Mouse (Mus musculus) forebrain, embryonic 12.5 days (tissue): ENCODE data around the gene Dock4. TPM values are rescaled to one million over a fixed set of nuclear protein-coding genes. Genes with fewer than 3 reads are reported as not detected.

Experiments used
- ATAC-seq: fragments of 200-750 bp; cut with Nextera tagmentation; 2 replicates; pipeline ENCODE4 v1.8.0; 2017; ENCODE audit warnings: moderate TSS enrichment; ENCODE audit not compliant: low FRiP score
- H3K27ac ChIP-seq: fragments of 300-500 bp; sonication (generic); 2 replicates; pipeline ENCODE4 v1.5.1; 2016; ENCODE audit warnings: mild to moderate bottlenecking
- H3K27me3 ChIP-seq: fragments of 300-500 bp; sonication (generic); 2 replicates; pipeline ENCODE4 v1.6.1; 2016; ENCODE audit warnings: mild to moderate bottlenecking
- H3K36me3 ChIP-seq: fragments of 300-500 bp; sonication (generic); replicated peaks from 2 replicates; pipeline ENCODE4 v1.6.1; 2016; ENCODE audit warnings: mild to moderate bottlenecking
- H3K4me1 ChIP-seq: fragments of 300-500 bp; sonication (generic); 2 replicates; pipeline ENCODE4 v1.6.1; 2016
- H3K4me2 ChIP-seq: fragments of 300-500 bp; sonication (generic); 2 replicates; pipeline ENCODE4 v1.6.1; 2016; ENCODE audit warnings: mild to moderate bottlenecking, moderate library complexity
- H3K4me3 ChIP-seq: fragments of 300-500 bp; sonication (generic); replicated peaks from 2 replicates; pipeline ENCODE4 v1.5.1; 2016; ENCODE audit warnings: mild to moderate bottlenecking
- H3K9ac ChIP-seq: fragments of 300-500 bp; sonication (generic); 2 replicates; pipeline ENCODE4 v1.6.1; 2016; ENCODE audit warnings: mild to moderate bottlenecking
- H3K9me3 ChIP-seq: fragments of 300-500 bp; sonication (generic); 2 replicates; pipeline ENCODE4 v1.6.1; 2016
- WGBS: fragments of 180-500 bp; shearing (Covaris S2); methylation state at CpG from one replicate; pipeline ENCODE4 v1.1.7; 2016; 5-methylcytosine and 5-hydroxymethylcytosine counted together
- polyA plus RNA-seq: library from polyadenylated mRNA; unstranded; fragments of >200 nt; fragmentation: Nextera tagmentation; extraction: Ambion mirVana; gene quantifications from 2 replicates; pipeline ENCODE4 v1.2.1, GENCODE M21; 2016

Gene Dock4
- polyA plus RNA-seq, 1 experiment from 2014 or later, result 32.7 TPM

DNA sequence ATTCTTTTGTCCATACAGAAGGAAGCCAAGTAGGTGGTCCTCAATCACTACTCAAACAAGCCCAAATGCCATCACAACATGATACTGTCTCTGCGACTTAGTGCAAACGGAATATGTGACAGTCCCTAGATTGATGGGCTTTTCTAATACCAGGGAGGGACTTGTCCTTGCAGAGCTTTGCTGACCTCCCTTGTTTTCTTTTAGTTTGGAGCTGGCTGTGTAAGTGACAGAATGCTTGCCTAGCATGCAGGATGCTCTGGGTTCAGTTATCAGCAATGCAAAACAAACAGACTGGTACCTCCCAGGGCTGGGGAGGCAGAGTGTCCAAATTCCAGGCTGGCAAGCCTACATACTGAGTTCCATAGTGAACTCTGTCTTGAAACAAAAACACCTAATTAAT lies 7.7 kb upstream of the Dock4 start:
- Histone ChIP-seq H3K4me2 (no peak overlapping the region), H3K9ac (no peak overlapping the region), H3K27me3 (peaks cover 24% of the 10 kb centered on the region), H3K9me3 (no peaks in the 10 kb centered on the region), H3K4me3 (no peak overlapping the region), H3K4me1 (peaks cover 16% of the 10 kb centered on the region), H3K36me3 (no peaks in the 10 kb centered on the region), H3K27ac (no peak overlapping the region)
- 8% methylated on average over 2 of the region's 2 CpGs for WGBS
- ATAC-seq, result no peak

DNA sequence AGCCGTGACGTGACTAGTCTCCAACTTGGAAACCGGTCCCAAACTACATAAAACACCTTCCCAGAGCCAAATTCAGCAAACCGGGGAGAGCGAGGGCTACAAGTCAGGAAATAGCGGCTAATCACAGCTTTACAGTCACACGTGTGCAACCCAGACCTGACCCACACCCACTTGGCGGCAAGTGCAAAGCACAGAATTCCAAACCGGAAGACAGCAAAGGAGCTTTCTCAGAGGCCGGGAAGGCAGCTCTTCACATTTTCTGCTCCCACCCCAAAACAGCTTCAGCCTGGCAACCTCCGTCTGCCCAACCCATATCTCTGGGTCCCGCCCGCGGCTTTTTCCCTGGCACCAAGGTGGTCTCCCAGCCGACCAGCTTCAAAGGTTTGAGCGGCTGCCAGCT lies 546 bp upstream of the Dock4 start:
- Histone ChIP-seq H3K4me3 (peak overlapping the region; percentile 74), H3K27ac (no peak overlapping the region)
- ATAC-seq, result peak; percentile 3; the same call in 1 of the 2 replicates

DNA sequence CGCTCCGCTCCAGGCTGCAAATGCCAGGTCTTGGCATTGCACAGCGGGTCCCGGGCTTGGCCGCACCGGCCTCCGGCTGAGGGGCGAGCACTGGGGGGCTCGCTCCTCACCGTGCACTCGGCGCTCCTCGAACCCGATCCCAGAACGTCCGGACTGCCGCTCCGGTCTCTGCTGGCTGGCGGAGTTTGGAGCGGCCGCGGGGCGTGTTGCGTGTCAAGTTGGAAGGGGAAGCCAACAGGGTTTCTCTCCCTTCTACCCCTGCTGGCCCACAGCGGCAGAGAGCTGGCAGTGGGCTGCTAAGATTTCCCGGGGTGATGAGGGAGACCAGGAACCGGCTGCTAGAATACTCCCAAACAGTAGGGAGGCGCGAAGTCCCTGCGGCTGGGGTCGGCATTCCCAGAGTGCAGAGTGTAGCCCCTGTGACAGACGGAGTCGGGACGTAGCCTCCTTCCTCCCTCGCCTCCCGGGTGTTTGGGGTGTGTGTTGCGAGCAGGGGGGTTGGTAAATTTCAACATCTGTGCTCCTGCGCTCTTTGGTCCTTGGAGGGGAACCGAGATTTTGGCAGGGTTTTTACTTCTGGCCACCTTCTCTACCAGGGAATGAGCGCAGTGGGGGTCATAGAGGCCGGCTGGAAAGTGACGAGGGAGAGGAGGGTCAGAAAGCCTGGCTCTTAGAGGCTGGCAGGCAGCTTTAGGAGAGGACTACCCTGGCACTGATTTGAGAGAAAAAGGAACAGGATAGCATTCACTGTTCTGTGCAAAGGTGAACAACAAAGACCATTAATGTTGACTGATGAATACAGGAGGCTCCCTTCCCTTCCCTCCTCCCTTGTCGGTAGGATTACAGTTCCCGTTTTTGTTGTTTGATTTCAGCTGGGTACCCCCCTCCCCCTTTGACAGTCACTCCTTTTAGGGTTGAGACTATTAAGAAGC lies 964 bp downstream of the Dock4 start:
- ATAC-seq, result peak; percentile 5
- Histone ChIP-seq H3K9ac (peak overlapping the region; percentile 81), H3K4me2 (peak overlapping the region; percentile 85), H3K27ac (peak overlapping the region; percentile 93), H3K36me3 (no peaks in the 10 kb centered on the region), H3K4me1 (peaks cover 28% of the 10 kb centered on the region), H3K9me3 (no peaks in the 10 kb centered on the region), H3K27me3 (no peaks in the 10 kb centered on the region; the same call in 1 of the 2 replicates), H3K4me3 (peak overlapping the region; percentile 74)
- WGBS, result under 1% methylated on average over 44 of the region's 44 CpGs

More for the DNA sequence above, 546 bp upstream of the Dock4 start:
- peak overlapping the region; percentile 79 for H3K4me2 ChIP-seq
- WGBS, result under 1% methylated on average over 16 of the region's 16 CpGs
- H3K9me3 ChIP-seq, result no peaks in the 10 kb centered on the region
- H3K36me3 ChIP-seq, result no peaks in the 10 kb centered on the region
- H3K27me3 ChIP-seq, result peaks cover 6% of the 10 kb centered on the region
- peaks cover 28% of the 10 kb centered on the region for H3K4me1 ChIP-seq
- H3K9ac ChIP-seq, result peak overlapping the region; percentile 60

DNA sequence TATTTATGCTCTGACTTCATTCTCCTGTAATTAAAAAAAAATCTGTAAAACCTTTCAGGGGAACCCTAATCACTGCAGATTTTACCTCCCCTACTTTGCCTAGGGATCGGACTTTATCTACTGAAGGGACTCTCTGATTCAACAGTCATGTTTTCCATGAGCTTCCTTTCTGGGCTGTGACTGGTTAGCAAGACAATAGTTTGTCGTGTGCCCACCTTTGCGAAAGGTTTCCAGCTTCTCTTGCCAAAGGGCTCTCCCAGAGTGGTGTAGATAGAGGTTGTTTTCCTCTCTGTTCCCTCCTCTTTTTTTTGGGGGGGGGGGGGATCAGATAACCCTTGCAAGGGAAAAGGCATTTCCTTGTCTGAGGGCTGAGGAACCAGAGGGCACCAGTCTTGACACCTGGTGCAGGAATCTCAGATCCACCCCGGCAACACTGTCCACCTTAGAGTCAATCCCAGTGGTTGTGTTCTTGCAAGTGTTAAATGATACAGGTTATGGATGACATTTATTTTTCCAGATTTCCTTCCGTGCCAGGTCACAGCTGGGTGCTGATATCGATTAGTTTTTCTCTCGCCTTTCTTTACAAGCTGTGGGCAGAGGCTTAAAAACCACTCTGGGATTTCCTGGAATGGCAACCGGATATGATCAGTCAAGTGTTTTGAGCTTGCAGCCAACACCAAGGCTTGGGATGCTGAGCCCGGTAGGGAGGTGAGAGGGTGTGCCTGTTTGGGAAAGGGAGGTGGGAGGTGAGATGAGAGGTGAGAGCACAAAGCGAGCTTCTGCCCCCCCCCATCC lies 2.0 kb downstream of the Dock4 start:
- Histone ChIP-seq H3K4me1 (peaks cover 28% of the 10 kb centered on the region), H3K27me3 (no peaks in the 10 kb centered on the region; the same call in 1 of the 2 replicates), H3K9ac (peak overlapping the region; percentile 81), H3K27ac (no peak overlapping the region), H3K36me3 (no peaks in the 10 kb centered on the region), H3K4me2 (peak overlapping the region; percentile 85), H3K4me3 (peak overlapping the region; percentile 74), H3K9me3 (no peaks in the 10 kb centered on the region)
- ATAC-seq, result no peak
- WGBS, result 19% methylated on average over 10 of the region's 10 CpGs

DNA sequence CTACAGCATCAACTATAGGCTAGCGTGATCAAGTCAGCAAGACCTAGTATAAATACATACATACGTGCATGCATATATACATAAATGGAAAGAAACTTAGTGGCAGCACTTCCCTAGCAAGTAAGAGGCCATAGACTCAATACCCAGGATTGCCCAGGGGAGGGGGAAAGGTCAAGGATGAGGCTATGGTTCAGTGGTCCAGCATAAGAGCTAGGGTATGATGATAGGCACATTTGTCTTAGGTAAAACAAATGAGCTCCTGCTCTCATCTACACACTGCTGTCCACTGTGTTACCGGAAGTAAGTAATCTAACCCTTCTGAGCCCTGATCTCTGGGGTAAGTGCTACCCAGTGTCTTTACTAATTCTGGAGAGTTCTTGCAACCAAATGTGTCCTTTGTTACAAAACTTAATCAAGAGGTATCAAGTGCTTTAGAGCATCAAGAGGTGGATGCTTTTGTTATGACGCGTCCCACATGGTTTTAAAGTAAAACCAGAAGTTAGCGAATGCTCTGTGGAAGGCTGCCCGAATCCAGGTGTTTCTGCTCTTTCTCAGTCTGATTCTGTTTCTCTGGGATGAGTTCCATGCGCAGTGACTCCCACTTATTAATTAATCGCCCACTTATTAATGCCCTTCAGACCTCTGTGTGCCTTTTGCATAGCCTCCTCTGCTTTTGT lies 3.5 kb downstream of the Dock4 start:
- H3K4me3 ChIP-seq, result no peak overlapping the region
- no peak overlapping the region for H3K27ac ChIP-seq
- no peaks in the 10 kb centered on the region for H3K9me3 ChIP-seq
- H3K9ac ChIP-seq, result no peak overlapping the region
- 80% methylated on average over 9 of the region's 9 CpGs for WGBS
- no peak for ATAC-seq
- H3K36me3 ChIP-seq, result no peaks in the 10 kb centered on the region
- no peaks in the 10 kb centered on the region; the same call in 1 of the 2 replicates for H3K27me3 ChIP-seq
- no peak overlapping the region for H3K4me2 ChIP-seq
- H3K4me1 ChIP-seq, result peaks cover 28% of the 10 kb centered on the region

DNA sequence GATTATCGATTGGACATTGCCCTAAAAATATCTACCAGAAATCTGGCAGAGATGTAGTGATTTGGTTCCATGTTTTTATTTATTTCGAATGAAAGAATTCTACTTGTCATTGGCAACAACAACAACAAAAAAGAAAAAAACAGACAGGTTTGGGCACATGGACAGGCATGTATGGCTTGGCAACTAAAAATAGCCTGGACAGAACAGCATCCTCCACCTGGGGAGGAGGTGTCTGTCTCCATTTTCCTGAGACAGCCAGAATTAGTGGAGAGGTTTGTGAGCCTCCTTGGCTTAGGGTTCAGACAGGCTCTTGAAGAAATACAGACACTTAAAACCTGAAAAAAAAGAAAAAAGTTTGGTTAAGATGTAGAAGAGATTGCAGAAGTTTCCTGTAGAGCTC lies 10.8 kb downstream of the Dock4 start:
- H3K4me1 ChIP-seq, result no peaks in the 10 kb centered on the region; the same call in 1 of the 2 replicates
- ATAC-seq, result no peak
- H3K4me2 ChIP-seq, result no peak overlapping the region
- 80% methylated on average over 2 of the region's 2 CpGs for WGBS
- H3K9me3 ChIP-seq, result no peaks in the 10 kb centered on the region
- no peaks in the 10 kb centered on the region for H3K36me3 ChIP-seq
- H3K27me3 ChIP-seq, result no peaks in the 10 kb centered on the region
- H3K27ac ChIP-seq, result no peak overlapping the region
- no peak overlapping the region for H3K4me3 ChIP-seq
- no peak overlapping the region for H3K9ac ChIP-seq

DNA sequence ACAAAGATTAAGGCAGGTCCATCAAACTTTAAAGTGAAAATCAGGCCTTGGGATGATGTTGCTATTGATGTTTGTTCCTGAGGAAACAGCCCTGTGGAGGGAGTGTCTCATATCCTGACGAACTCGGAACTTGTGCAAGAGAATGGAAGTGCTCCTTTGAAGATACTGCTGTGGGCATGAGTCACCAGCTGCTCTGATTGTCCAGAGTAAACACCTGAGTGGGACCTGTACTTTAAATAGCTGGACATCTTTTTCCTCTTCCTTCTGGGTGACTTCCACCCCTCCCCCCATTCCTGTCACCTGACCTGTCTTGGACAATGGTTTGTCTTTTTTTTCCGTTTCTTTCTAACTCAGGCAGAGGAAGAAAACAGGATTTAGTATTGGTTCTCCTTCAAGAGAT lies 13.2 kb downstream of the Dock4 start:
- Histone ChIP-seq H3K4me3 (no peak overlapping the region), H3K27me3 (no peaks in the 10 kb centered on the region), H3K4me1 (peaks cover 9% of the 10 kb centered on the region), H3K36me3 (no peaks in the 10 kb centered on the region), H3K9me3 (no peaks in the 10 kb centered on the region), H3K4me2 (no peak overlapping the region), H3K27ac (no peak overlapping the region), H3K9ac (no peak overlapping the region)
- no peak for ATAC-seq
- WGBS, result 65% methylated on average over 3 of the region's 3 CpGs

DNA sequence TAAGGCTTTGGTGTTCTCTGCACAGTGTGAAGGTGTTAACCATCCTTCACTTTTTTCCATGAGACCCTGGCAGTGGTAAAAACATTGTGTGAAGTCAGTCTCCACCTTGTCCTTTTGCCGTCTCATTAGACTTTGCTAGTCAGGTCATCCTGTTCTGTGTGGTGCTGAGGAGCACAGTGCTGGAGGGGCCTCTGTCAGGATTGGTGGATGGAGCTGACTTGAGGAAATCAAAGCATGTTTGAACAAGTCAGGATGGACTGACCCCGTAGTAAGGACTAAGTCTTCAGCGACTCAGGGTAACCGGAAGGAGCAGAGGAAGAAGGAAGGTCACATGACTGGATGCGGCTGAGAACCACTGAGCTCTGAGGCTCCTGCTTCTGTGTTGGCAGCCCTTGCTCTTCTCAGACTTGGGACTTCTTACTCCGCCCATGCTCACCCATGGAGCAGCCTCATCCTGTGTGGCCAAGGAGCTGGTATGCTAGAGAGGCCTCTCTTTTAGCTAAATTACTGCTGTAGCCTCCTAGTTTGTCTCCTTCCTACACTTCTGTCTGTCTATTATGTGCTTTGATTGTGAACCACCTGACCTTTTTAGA lies 14.0 kb downstream of the Dock4 start:
- Histone ChIP-seq H3K27me3 (no peaks in the 10 kb centered on the region), H3K27ac (0 out of 2 replicates have a peak overlapping the region, but pooled peaks have one; percentile 8), H3K36me3 (no peaks in the 10 kb centered on the region), H3K9ac (no peak overlapping the region), H3K4me1 (peaks cover 17% of the 10 kb centered on the region), H3K9me3 (no peaks in the 10 kb centered on the region), H3K4me3 (no peak overlapping the region), H3K4me2 (no peak overlapping the region)
- 79% methylated on average over 6 of the region's 6 CpGs for WGBS
- 0 out of 2 replicates have a peak, but pooled peaks have one; percentile 53 for ATAC-seq

DNA sequence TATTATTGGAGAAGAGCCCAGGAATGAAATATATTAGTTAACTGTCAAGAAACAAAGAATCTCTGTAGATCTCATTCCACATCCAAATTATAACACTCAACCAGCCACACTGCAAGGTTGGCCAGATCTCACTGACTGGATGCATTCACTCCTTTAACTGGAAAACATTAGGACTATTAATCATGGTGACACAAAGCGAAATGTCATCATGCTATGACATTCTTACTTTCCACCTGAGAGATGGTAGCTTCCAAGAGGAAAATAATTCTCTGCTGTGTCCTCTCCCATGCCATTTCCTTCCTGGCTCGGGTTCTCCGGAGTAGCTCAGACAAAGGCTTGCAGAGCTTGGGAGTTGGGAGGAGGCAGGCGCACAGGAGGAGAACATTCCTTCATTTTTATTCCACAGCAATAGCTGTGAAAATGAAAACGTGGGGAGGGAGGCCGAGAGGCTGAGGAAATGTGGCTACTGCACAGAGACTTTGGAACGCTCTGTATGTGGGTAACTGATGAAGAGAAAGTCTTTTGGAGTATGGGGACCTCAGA lies 17.0 kb downstream of the Dock4 start:
- H3K4me3 ChIP-seq, result no peak overlapping the region
- no peaks in the 10 kb centered on the region for H3K36me3 ChIP-seq
- 42% methylated on average over 7 of the region's 7 CpGs for WGBS
- no peak overlapping the region for H3K4me2 ChIP-seq
- ATAC-seq, result no peak
- H3K9ac ChIP-seq, result no peak overlapping the region
- no peaks in the 10 kb centered on the region for H3K9me3 ChIP-seq
- peak overlapping the region; percentile 32; the same call in 1 of the 2 replicates for H3K27ac ChIP-seq
- H3K4me1 ChIP-seq, result peaks cover 29% of the 10 kb centered on the region
- H3K27me3 ChIP-seq, result no peaks in the 10 kb centered on the region

DNA sequence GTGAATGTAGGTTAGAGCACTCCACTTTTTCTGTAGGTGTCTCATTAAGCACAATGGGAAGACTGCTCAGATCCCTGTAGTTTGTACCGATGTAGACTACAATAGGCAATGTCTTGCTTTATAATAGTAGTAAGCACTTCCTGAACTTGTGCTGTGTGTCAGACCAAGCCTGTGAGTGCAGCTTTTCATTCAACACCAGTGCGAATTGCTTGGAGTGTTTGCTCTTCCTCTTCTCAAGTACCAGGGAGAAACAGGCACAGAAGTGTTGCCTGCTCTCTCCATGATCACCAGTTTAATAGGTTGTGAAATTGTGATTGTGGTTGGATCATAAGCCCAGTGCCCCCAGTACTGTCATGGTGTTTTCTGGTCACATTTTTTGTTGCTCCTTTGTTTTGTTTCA lies 18.1 kb downstream of the Dock4 start:
- ATAC-seq, result no peak
- Histone ChIP-seq H3K9ac (no peak overlapping the region), H3K27me3 (no peaks in the 10 kb centered on the region), H3K36me3 (no peaks in the 10 kb centered on the region), H3K27ac (no peak overlapping the region), H3K4me1 (peaks cover 29% of the 10 kb centered on the region), H3K4me2 (no peak overlapping the region), H3K4me3 (no peak overlapping the region), H3K9me3 (no peaks in the 10 kb centered on the region)
- 56% methylated on average over 2 of the region's 2 CpGs for WGBS

DNA sequence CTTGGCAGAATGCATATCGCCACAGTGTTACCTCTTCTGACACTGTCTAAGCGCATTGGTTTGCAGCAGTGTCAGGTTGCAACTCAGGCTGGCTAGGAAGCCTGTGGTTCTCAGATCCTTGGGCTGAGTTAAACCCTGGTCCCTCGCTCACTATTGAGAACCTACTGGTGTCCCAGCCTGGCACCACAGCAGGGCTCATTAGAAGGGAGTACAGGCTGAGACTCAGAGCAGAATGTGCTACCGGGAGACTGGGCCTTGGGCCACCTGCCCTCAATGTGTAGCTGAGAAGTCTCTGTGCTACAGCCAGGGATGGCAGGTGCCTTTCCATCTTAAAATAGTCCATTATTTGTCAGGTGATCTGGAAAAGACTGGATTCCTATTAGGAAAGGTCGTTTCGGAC lies 18.5 kb downstream of the Dock4 start:
- no peak for ATAC-seq
- H3K27ac ChIP-seq, result no peak overlapping the region
- 43% methylated on average over 6 of the region's 6 CpGs for WGBS
- no peaks in the 10 kb centered on the region for H3K36me3 ChIP-seq
- no peaks in the 10 kb centered on the region for H3K9me3 ChIP-seq
- H3K4me1 ChIP-seq, result peaks cover 29% of the 10 kb centered on the region
- H3K27me3 ChIP-seq, result no peaks in the 10 kb centered on the region
- no peak overlapping the region for H3K9ac ChIP-seq
- H3K4me3 ChIP-seq, result no peak overlapping the region
- H3K4me2 ChIP-seq, result no peak overlapping the region
